Mouse (Mus musculus) lung, embryonic 14.5 days (tissue): ENCODE data around the gene Hsp90ab1. TPM values are rescaled to one million over a fixed set of nuclear protein-coding genes. Genes with fewer than 3 reads are reported as not detected.

Experiments used
- ATAC-seq: fragments of 200-750 bp; cut with Nextera tagmentation; 2 replicates; pipeline ENCODE4 v1.8.0; 2017; ENCODE audit warnings: mild to moderate bottlenecking, moderate TSS enrichment, moderate library complexity; ENCODE audit not compliant: insufficient read depth
- DNase-seq: peaks from one replicate; pipeline ENCODE4 v3.0.0-alpha.2; 2015
- H3K27ac ChIP-seq: fragments of 300-500 bp; sonication (generic); 2 replicates; pipeline ENCODE4 v1.5.1; 2014; ENCODE audit warnings: low read depth, mild to moderate bottlenecking, moderate library complexity
- H3K27me3 ChIP-seq: fragments of 300-500 bp; sonication (generic); 2 replicates; pipeline ENCODE4 v1.6.1; 2014; ENCODE audit warnings: low read length, control low read depth; ENCODE audit not compliant: insufficient read depth
- H3K36me3 ChIP-seq: fragments of 300-500 bp; sonication (generic); 2 replicates; pipeline ENCODE4 v1.6.1; 2014; ENCODE audit warnings: control low read depth; ENCODE audit not compliant: insufficient read depth
- H3K4me1 ChIP-seq: fragments of 300-500 bp; sonication (generic); 2 replicates; pipeline ENCODE4 v1.6.1; 2014; ENCODE audit warnings: antibody characterized with exemption, control low read depth; ENCODE audit not compliant: insufficient read depth
- H3K4me2 ChIP-seq: fragments of 300-500 bp; sonication (generic); 2 replicates; pipeline ENCODE4 v1.6.1; 2014; ENCODE audit warnings: mild to moderate bottlenecking
- H3K4me3 ChIP-seq: fragments of 300-500 bp; sonication (generic); 2 replicates; pipeline ENCODE4 v1.5.1; 2014; ENCODE audit warnings: low read depth, low read length
- H3K9ac ChIP-seq: fragments of 300-500 bp; sonication (generic); 2 replicates; pipeline ENCODE4 v1.6.1; 2014
- H3K9me3 ChIP-seq: fragments of 300-500 bp; sonication (generic); 2 replicates; pipeline ENCODE4 v1.6.1; 2016; ENCODE audit warnings: low read depth, low read length, control low read depth
- CTCF ChIP-seq: IDR thresholded peaks from 2 replicates; pipeline ENCODE4 v1.5.1; 2016; ENCODE audit warnings: antibody characterized with exemption, low read depth
- WGBS: fragments of 180-500 bp; shearing (Covaris S2); extraction: QIAGEN DNeasy Blood & Tissue Kit; methylation state at CpG from one replicate; pipeline ENCODE4 v1.1.7; 2014; 5-methylcytosine and 5-hydroxymethylcytosine counted together
- polyA plus RNA-seq: library from polyadenylated mRNA; unstranded; fragments of >200 nt; fragmentation: Nextera tagmentation; extraction: Ambion mirVana; gene quantifications from 2 replicates; pipeline ENCODE4 v1.2.1, GENCODE M21; 2014

The Hsp90ab1 gene
- polyA plus RNA-seq: 1,512 and 1,564 TPM in 2 replicates

DNA sequence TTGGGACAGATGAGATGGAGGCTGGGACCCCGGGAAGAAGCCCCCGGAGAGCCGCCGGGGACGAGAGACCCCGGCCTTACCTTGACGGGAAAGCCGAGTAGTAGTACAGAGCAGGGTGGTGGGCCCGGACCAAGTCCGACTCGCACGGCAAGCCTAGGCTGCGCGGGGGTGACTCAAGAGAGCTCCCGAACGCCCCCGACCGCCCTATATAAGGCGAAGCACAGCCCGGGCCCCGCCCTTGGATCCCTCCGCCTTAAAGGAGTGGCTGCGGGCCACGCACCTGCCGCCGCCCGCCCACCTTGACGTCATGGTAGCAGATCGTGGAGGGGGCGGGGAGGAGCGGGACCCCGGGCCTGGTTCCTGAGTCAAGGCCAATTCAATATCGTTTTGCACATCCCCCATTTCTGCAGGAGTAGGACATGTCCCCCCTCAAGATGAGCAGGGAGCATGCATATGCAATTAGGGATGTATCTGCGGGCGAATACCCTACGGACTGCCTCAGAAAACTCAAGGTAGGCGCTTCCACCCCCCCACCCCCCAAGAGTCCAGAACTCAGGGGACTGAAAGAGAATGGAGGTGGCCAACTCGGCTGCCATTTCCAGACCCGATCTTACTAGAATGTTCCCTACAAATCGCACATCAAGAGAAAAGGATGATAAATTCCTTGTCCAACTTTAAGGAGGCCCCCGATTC, at the start of gene Hsp90ab1:
Gene Hsp90ab1 (minus strand): TSS at position 185 of the 693 bp plus-strand sequence.
- Histone ChIP-seq H3K9me3 (no peaks in the 10 kb centered on the region), H3K27ac (peak within 1 kb of the TSS; percentile 96), H3K4me3 (peak within 1 kb of the TSS; percentile 68), H3K4me1 (peaks cover 9% of the 10 kb centered on the region; the same call in 1 of the 2 replicates), H3K27me3 (no peaks in the 10 kb centered on the region), H3K4me2 (peak within 1 kb of the TSS; percentile 96), H3K36me3 (peaks cover 42% of the 10 kb centered on the region), H3K9ac (peak within 1 kb of the TSS; percentile 90)
- peak; percentile 84 for ATAC-seq
- peak; percentile 99 for DNase-seq
- no peak for TF ChIP-seq CTCF
- WGBS: under 1% methylated on average over 41 of the region's 41 CpGs

DNA sequence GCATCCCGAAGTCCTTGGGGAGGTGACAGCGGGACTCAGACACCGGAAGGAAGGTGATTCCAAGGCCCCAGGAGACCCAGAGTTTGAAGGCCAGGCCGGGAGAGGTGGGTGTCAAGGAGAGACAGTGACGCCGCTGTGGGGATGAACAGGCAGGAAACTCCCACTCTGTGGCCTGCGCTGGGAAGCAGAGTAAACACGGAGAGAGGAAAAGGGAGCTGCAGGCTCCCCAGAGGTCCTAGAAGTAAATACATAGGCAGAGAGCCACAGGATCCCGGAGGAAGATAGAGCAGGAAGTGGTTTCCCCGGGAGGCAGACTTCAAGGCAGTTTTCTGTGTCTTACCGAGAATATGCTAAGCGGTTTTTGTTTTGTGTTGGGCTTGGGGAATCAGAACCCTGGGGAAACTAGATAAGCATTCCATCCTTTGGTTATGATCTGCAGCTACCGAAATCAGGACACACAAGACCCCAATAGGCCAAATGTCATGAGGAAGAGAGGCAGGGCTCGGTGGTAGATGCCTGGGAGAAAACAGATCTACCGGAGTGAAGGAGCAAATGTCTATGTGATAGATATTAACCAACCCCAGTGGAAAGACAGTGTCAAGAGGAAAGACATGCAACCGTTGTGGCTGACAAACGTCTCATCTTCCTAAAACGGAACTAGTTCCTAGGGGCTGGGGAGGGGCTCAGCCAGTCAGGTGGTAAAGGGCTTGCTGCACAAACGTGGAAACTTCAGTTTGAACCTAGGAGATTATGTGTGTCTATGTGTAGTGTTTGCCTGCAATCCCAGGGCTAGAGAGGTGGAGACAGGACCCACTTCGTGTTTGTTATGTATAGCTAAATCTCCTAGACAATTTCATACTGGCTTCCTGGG, 46.5 kb upstream of the Hsp90ab1 start:
- Histone ChIP-seq H3K36me3 (no peaks in the 10 kb centered on the region), H3K4me3 (peak overlapping the region; percentile 14; the same call in 1 of the 2 replicates), H3K4me1 (peaks cover 5% of the 10 kb centered on the region; the same call in 1 of the 2 replicates), H3K27me3 (no peaks in the 10 kb centered on the region), H3K9me3 (no peaks in the 10 kb centered on the region), H3K4me2 (peak overlapping the region; percentile 49), H3K9ac (peak overlapping the region; percentile 1), H3K27ac (peak overlapping the region; percentile 87)
- TF ChIP-seq CTCF: no peak
- 14% methylated on average over 20 of the region's 20 CpGs for WGBS
- DNase-seq (peak; percentile 58), ATAC-seq (peak; percentile 21; the same call in 1 of the 2 replicates)

DNA sequence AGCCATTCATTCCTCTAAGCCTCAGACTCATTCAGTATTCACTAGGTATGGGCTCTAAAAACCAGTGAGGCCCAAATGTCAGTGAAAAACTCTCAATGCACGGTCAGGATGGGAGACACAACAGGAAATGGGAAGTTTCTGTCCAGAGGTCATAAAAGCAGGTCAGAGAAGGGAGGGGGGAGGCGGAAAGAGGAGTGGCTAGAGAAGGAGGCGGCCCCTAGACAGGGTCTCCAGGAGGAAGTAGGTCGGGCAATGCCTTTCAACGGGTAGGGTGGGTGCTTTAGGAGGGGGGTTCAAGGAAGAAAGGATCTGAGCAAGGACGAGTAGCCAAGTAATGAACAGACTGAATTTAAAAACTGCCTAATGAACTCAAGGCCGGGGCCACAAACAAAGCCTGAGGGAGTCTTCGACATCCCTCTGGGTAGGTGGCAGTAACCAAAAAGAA, 45.9 kb upstream of the Hsp90ab1 start:
- Histone ChIP-seq H3K27me3 (no peaks in the 10 kb centered on the region), H3K9ac (peak overlapping the region; percentile 1), H3K4me1 (peaks cover 5% of the 10 kb centered on the region; the same call in 1 of the 2 replicates), H3K27ac (peak overlapping the region; percentile 87), H3K9me3 (no peaks in the 10 kb centered on the region), H3K4me3 (peak overlapping the region; percentile 14; the same call in 1 of the 2 replicates), H3K36me3 (no peaks in the 10 kb centered on the region), H3K4me2 (peak overlapping the region; percentile 49)
- peak; percentile 65; the same call in 1 of the 2 replicates for ATAC-seq
- peak; percentile 53 for DNase-seq
- no peak for TF ChIP-seq CTCF
- WGBS: 21% methylated on average over 8 of the region's 8 CpGs

DNA sequence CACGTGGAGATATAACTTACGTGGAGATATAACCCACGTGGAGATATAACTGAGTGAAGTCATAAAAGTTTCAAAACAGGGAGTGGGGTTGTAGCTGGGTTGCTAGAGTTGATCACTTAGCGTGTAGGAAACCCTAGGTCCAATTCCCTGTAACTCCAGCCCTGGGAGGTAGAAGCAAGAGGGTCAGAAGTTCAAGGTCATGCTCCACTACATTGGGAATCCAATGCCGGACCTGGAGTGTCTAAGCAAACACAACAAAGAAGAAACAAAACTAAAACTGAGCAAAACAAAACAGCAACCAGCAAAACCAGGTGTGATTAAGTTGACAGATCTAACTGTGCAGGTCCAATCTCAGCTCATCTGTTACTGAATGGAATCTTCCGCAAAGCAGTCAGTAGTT, 44.6 kb upstream of the Hsp90ab1 start:
- WGBS: 90% methylated on average over 6 of the region's 6 CpGs
- H3K4me3 ChIP-seq: no peak overlapping the region
- DNase-seq (no peak), ATAC-seq (no peak)
- no peaks in the 10 kb centered on the region for H3K9me3 ChIP-seq
- no peaks in the 10 kb centered on the region for H3K27me3 ChIP-seq
- H3K27ac ChIP-seq: no peak overlapping the region
- H3K9ac ChIP-seq: no peak overlapping the region
- H3K4me2 ChIP-seq: no peak overlapping the region
- peaks cover 5% of the 10 kb centered on the region; the same call in 1 of the 2 replicates for H3K4me1 ChIP-seq
- H3K36me3 ChIP-seq: no peaks in the 10 kb centered on the region
- TF ChIP-seq CTCF: no peak

DNA sequence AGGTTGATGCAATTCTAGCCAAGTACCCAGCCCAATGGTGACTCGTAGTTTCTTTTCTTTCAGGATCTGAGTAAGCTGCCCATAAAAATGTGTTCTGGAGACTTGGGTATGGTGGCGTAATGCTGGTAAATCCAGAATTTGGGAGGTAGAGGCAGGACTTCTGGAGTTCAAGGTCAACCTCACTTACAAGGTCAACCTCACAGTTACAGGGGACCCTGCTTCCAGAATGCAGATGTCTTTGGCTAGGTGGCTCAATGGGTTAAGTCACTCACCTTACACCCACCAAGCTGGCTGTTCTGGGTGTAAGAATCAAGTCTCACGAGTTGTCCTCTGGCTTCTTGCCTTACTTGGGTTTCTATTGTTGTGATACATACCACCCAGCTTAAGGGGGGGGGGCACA, 43.6 kb upstream of the Hsp90ab1 start:
- Histone ChIP-seq H3K4me2 (no peak overlapping the region), H3K27ac (no peak overlapping the region), H3K4me3 (no peak overlapping the region), H3K4me1 (peaks cover 5% of the 10 kb centered on the region; the same call in 1 of the 2 replicates), H3K27me3 (no peaks in the 10 kb centered on the region), H3K9ac (no peak overlapping the region), H3K36me3 (no peaks in the 10 kb centered on the region), H3K9me3 (no peaks in the 10 kb centered on the region)
- no peak for TF ChIP-seq CTCF
- DNase-seq: no peak
- ATAC-seq: no peak
- 82% methylated on average over 3 of the region's 3 CpGs for WGBS

DNA sequence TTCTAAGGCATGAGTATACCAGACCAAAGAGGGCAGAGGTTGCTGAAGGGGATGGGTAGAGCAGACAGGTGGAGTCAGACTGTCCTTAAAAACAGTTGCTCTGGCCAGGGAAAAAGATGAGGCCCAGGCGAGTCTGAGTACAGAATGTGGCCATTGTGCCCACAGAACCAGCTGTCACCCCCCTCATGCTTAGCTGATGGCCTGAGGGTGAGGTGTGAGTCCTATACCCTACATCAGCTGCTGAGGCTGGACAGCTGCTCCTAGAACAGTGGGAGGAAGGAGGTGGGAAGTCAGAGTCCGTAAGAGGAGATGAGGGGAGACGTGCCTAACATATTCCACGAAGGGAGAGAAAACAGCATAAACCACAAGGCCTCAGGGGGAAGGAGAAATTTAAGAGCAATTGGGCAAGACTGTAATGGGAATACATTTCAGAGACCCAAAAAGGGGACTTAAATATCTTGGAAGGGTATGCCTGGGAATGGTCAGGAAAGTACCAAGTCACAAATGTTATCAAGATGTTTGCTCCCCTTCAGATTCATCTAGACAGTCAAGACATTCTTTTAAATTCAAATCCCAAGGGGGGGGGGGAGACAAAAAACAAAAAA, 43.1 kb upstream of the Hsp90ab1 start:
- H3K4me1 ChIP-seq: peaks cover 5% of the 10 kb centered on the region; the same call in 1 of the 2 replicates
- ATAC-seq (no peak), DNase-seq (no peak)
- no peak overlapping the region for H3K4me3 ChIP-seq
- H3K4me2 ChIP-seq: no peak overlapping the region
- no peaks in the 10 kb centered on the region for H3K36me3 ChIP-seq
- H3K9ac ChIP-seq: no peak overlapping the region
- no peaks in the 10 kb centered on the region for H3K9me3 ChIP-seq
- TF ChIP-seq CTCF: no peak
- 53% methylated on average over 4 of the region's 4 CpGs for WGBS
- no peaks in the 10 kb centered on the region for H3K27me3 ChIP-seq
- no peak overlapping the region for H3K27ac ChIP-seq
